Mouse (Mus musculus) G1E (cell line): ENCODE measurements at regions not wholly inside any gene's neighbourhood (a gene's known extent, or its start where the extent isn't known, plus 50 kb on each side); places are given as distances from the start of the nearest gene placed in this dataset.

Source experiments
- ATAC-seq: 2 replicates; pipeline ENCODE4 v1.8.0; 2016; ENCODE audit warnings: mild to moderate bottlenecking; ENCODE audit not compliant: insufficient number of reproducible peaks, poor library complexity, low FRiP score, severe bottlenecking; ENCODE audit errors: extremely low read depth
- DNase-seq: peaks from one replicate; pipeline ENCODE4 v3.0.0; 2012; ENCODE audit warnings: low spot score
- H3K27me3 ChIP-seq: 2 replicates; pipeline ENCODE4 v1.6.1; 2012; ENCODE audit warnings: mild to moderate bottlenecking, low read length, inconsistent platforms; ENCODE audit not compliant: insufficient read depth
- H3K36me3 ChIP-seq: replicated peaks from 2 replicates; pipeline ENCODE3; 2012; ENCODE audit warnings: mild to moderate bottlenecking, inconsistent platforms
- H3K4me1 ChIP-seq: 2 replicates; pipeline ENCODE4 v1.6.1; 2012; ENCODE audit warnings: low read depth, low read length, inconsistent platforms, mixed read lengths; ENCODE audit not compliant: insufficient read depth
- H3K4me3 ChIP-seq: 2 replicates; pipeline ENCODE4 v1.5.1; 2012; ENCODE audit warnings: low read depth, mild to moderate bottlenecking, inconsistent platforms, low read length, moderate library complexity, mixed read lengths
- H3K9me3 ChIP-seq: replicated peaks from 2 replicates; pipeline ENCODE4 v1.6.1; 2012; ENCODE audit warnings: inconsistent platforms
- CTCF ChIP-seq: IDR thresholded peaks from 2 replicates; pipeline ENCODE4 v1.5.1; 2012; ENCODE audit warnings: low read depth, low read length, inconsistent platforms, mixed read lengths
- GATA1 ChIP-seq: IDR thresholded peaks from 2 replicates; pipeline ENCODE4 v1.6.1; 2012; ENCODE audit warnings: borderline replicate concordance, low read length, inconsistent platforms, mixed read lengths
- GATA2 ChIP-seq: IDR thresholded peaks from 2 replicates; pipeline ENCODE4 v1.6.1; 2012; ENCODE audit warnings: low read depth, low read length, inconsistent platforms, borderline replicate concordance
- POLR2AphosphoS5 ChIP-seq: IDR thresholded peaks from 2 replicates; pipeline ENCODE4 v1.6.1; 2012; ENCODE audit warnings: low read depth, low read length, inconsistent platforms; ENCODE audit not compliant: insufficient replicate concordance
- TAL1 ChIP-seq: conservative IDR thresholded peaks from 2 replicates; pipeline ENCODE4 v1.6.1; 2012; ENCODE audit warnings: low read depth, low read length, inconsistent platforms, mixed read lengths

- TF ChIP-seq POLR2AphosphoS5 (no peak), CTCF (peak; percentile 42)
- DNase-seq (no peak), ATAC-seq (no peak)
- Histone ChIP-seq H3K4me1 (no peaks in the 10 kb centered on the region), H3K4me3 (no peak overlapping the region), H3K9me3 (peaks cover 64% of the 10 kb centered on the region), H3K36me3 (no peaks in the 10 kb centered on the region), H3K27me3 (no peaks in the 10 kb centered on the region)
Observed at GRCm38 (mm10) chr14:25116424-25116823, 342.6 kb upstream of the Zmiz1 start.

DNA sequence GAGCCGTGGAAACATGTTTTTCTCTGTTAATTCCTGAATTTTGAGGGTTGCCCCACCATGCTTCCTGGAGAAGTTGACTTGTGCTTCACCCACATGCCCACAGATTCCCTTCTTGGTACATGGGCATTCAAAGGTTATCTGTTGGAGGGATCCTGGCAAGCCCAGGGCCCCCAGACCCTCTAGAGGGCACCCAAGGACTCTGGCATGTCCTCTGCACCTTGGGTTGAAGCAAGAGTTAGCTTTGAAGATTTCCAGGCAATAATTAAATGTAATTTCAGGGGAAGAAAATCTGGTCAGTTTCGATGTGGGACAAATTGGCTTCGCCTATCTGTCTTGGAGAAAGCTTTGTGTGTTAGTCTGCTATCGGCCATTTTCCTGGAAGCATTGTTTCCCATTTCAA is 339.0 kb upstream of the Zmiz1 start:
- Histone ChIP-seq H3K27me3 (no peaks in the 10 kb centered on the region), H3K36me3 (no peaks in the 10 kb centered on the region), H3K4me3 (no peak overlapping the region), H3K4me1 (no peaks in the 10 kb centered on the region; the same call in 1 of the 2 replicates), H3K9me3 (peaks cover 77% of the 10 kb centered on the region)
- DNase-seq, result no peak
- no peak for ATAC-seq
- no peak for TF ChIP-seq POLR2AphosphoS5
- no peak for TF ChIP-seq GATA1
- no peak for TF ChIP-seq GATA2
- no peak for TF ChIP-seq TAL1
- no peak for TF ChIP-seq CTCF

- Histone ChIP-seq H3K4me1 (no peaks in the 10 kb centered on the region; the same call in 1 of the 2 replicates), H3K4me3 (no peak overlapping the region), H3K27me3 (no peaks in the 10 kb centered on the region), H3K36me3 (no peaks in the 10 kb centered on the region), H3K9me3 (peaks cover 77% of the 10 kb centered on the region)
- DNase-seq, result no peak
- no peak for ATAC-seq
- TF ChIP-seq GATA1, result no peak
- TF ChIP-seq TAL1, result no peak
Observed at GRCm38 (mm10) chr14:25120506-25120905, 338.5 kb upstream of the Zmiz1 start.

DNA sequence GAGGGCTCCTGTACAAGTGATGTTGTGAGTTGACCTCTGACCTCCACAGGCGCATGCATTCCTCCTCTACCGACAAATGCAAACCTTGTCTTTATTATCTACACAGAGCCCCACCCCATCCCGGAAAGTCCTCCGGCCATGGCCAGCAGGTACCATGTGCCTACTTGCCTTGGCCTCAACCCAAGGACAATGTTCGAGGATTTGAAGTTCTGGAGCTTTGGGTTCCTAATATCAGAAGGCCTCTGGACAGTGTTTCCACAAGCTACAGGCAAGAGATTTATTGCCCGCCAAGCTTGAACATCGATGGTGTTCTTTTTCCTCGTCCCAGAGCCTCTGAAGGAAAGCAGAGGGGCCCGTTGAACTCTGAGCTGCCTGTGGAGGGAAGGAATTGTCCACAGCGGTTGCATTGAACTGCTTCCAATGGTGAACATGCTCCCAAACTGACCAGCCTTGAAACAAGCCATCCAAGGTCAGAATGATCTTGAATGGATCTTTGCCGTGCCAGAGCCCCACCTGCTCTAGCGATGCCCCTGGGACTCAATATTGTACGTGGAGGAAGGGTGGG is 335.9 kb upstream of the Zmiz1 start:
- no peak overlapping the region for H3K4me3 ChIP-seq
- ATAC-seq, result no peak
- no peaks in the 10 kb centered on the region for H3K27me3 ChIP-seq
- no peaks in the 10 kb centered on the region for H3K36me3 ChIP-seq
- H3K9me3 ChIP-seq, result peaks cover 79% of the 10 kb centered on the region
- DNase-seq, result no peak
- H3K4me1 ChIP-seq, result no peaks in the 10 kb centered on the region; the same call in 1 of the 2 replicates
- TF ChIP-seq POLR2AphosphoS5 (no peak), CTCF (no peak), GATA1 (no peak), TAL1 (no peak), GATA2 (no peak)

DNA sequence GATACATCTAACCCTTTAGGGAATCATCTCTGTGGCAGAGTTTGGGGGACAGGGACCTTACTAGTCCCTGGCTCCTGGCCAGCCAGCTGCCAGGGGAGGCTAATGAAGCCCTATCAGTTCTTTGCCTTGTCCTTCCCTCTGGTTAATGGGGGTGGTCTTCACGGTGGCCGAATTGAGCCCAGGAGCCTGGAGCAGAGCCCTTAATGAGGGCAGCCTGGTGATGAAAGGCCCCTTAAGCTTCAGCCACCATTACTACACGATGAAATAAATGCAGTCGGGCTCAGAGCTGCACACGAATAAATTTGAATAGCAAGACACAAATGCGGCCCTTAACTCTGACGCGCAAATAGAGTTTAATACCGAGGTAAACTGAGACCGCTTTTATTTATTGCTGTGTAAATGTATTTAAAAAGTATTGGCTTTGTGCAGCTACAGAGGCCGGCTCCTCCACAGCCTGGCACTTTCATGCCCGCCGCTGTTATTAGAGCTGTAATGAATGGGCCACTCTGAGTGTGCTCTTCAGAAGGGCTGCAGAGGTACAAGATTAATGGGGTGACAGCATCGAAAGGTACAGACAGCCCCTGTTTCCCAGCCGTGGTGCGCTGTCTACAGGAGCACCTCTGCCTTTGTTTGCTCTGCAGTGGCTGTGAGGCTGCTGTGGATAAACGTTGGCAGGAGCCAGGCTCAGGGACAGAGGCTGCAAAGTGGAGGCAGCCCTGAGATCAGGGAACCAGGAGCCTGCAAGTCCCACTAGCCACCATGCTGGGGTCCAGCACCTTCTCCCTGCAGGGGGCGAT is 335.2 kb upstream of the Zmiz1 start:
- no peak overlapping the region; the same call in 1 of the 2 replicates for H3K4me3 ChIP-seq
- H3K9me3 ChIP-seq, result peaks cover 79% of the 10 kb centered on the region
- ATAC-seq (no peak), DNase-seq (no peak)
- H3K27me3 ChIP-seq, result no peaks in the 10 kb centered on the region
- TF ChIP-seq GATA1 (no peak), GATA2 (no peak), CTCF (no peak), TAL1 (no peak), POLR2AphosphoS5 (no peak)
- H3K36me3 ChIP-seq, result no peaks in the 10 kb centered on the region
- no peaks in the 10 kb centered on the region; the same call in 1 of the 2 replicates for H3K4me1 ChIP-seq

- TF ChIP-seq TAL1, result no peak
- TF ChIP-seq CTCF, result no peak
- no peak for TF ChIP-seq GATA1
- TF ChIP-seq POLR2AphosphoS5, result no peak
- no peak for TF ChIP-seq GATA2
- ATAC-seq, result no peak
- H3K36me3 ChIP-seq, result no peaks in the 10 kb centered on the region
Observed at GRCm38 (mm10) chr14:25126544-25126943, 332.4 kb upstream of the Zmiz1 start.

More at GRCm38 (mm10) chr14:25126544-25126943, 332.4 kb upstream of the Zmiz1 start:
- Histone ChIP-seq H3K4me1 (no peaks in the 10 kb centered on the region; the same call in 1 of the 2 replicates), H3K4me3 (no peak overlapping the region), H3K9me3 (peaks cover 83% of the 10 kb centered on the region), H3K27me3 (no peaks in the 10 kb centered on the region)
- no peak for DNase-seq
